Mouse (Mus musculus): Measurements from ENCODE around the gene Zfp653. TPM values are rescaled to one million over a fixed set of nuclear protein-coding genes. Genes with fewer than 3 reads are reported as not detected.

The Zfp653 gene
- polyA plus RNA-seq, 1 experiment from 2014 or later, result 7.5 TPM

GRCm38 (mm10) chr9:22030386-22030785 is 40.8 kb downstream of the Zfp653 start:
- Histone ChIP-seq H3K27ac (ENCODE audit: low read depth, low read length) (no peak overlapping the region), H3K36me3 (ENCODE audit: control insufficient read depth, insufficient read depth, low read length) (no peaks in the 10 kb centered on the region), H3K4me2 (no peak overlapping the region), H3K9me3 (ENCODE audit: control insufficient read depth, low read length) (no peaks in the 10 kb centered on the region), H3K4me3 (ENCODE audit: low read depth, low read length) (no peak overlapping the region), H3K9ac (ENCODE audit: low read depth, low read length) (no peak overlapping the region), H3K27me3 (replicated peaks; ENCODE audit: control insufficient read depth, insufficient read depth, low read length) (no peaks in the 10 kb centered on the region), H3K4me1 (replicated peaks; ENCODE audit: control insufficient read depth, insufficient read depth, low read length) (peaks cover 3% of the 10 kb centered on the region; the same call in 1 of the 2 replicates)
- DNase-seq (ENCODE audit: low spot score) (no peak), ATAC-seq (replicated peaks; ENCODE audit: low FRiP score) (no peak)
- WGBS, result 87% methylated on average over 9 of the region's 9 CpGs

- ATAC-seq (replicated peaks; ENCODE audit: low FRiP score), result no peak
- Histone ChIP-seq H3K4me3 (ENCODE audit: low read depth, low read length) (no peak overlapping the region), H3K27me3 (replicated peaks; ENCODE audit: control insufficient read depth, insufficient read depth, low read length) (no peaks in the 10 kb centered on the region), H3K36me3 (ENCODE audit: control insufficient read depth, insufficient read depth, low read length) (no peaks in the 10 kb centered on the region), H3K27ac (ENCODE audit: low read depth, low read length) (no peak overlapping the region), H3K4me1 (replicated peaks; ENCODE audit: control insufficient read depth, insufficient read depth, low read length) (peaks cover 3% of the 10 kb centered on the region; the same call in 1 of the 2 replicates), H3K9ac (ENCODE audit: low read depth, low read length) (no peak overlapping the region), H3K9me3 (ENCODE audit: control insufficient read depth, low read length) (no peaks in the 10 kb centered on the region), H3K4me2 (no peak overlapping the region)
- WGBS, result 45% methylated on average over 7 of the region's 7 CpGs
- DNase-seq (ENCODE audit: low spot score), result no peak
These were observed 42.7 kb downstream of the Zfp653 start for GRCm38 (mm10) chr9:22028467-22028866.

GRCm38 (mm10) chr9:22024592-22024991 is 46.6 kb downstream of the Zfp653 start:
- DNase-seq (ENCODE audit: low spot score) (no peak), ATAC-seq (replicated peaks; ENCODE audit: low FRiP score) (no peak; the same call in 1 of the 2 replicates)
- Histone ChIP-seq H3K36me3 (ENCODE audit: control insufficient read depth, insufficient read depth, low read length) (no peaks in the 10 kb centered on the region), H3K9me3 (ENCODE audit: control insufficient read depth, low read length) (no peaks in the 10 kb centered on the region), H3K27me3 (replicated peaks; ENCODE audit: control insufficient read depth, insufficient read depth, low read length) (no peaks in the 10 kb centered on the region), H3K4me3 (ENCODE audit: low read depth, low read length) (no peak overlapping the region), H3K27ac (ENCODE audit: low read depth, low read length) (no peak overlapping the region), H3K4me1 (replicated peaks; ENCODE audit: control insufficient read depth, insufficient read depth, low read length) (peaks cover 3% of the 10 kb centered on the region; the same call in 1 of the 2 replicates), H3K9ac (ENCODE audit: low read depth, low read length) (no peak overlapping the region), H3K4me2 (no peak overlapping the region)
- 52% methylated on average over 8 of the region's 8 CpGs for WGBS

- Histone ChIP-seq H3K4me2 (no peak overlapping the region), H3K27ac (ENCODE audit: low read depth, low read length) (no peak overlapping the region), H3K4me3 (ENCODE audit: low read depth, low read length) (no peak overlapping the region), H3K36me3 (ENCODE audit: control insufficient read depth, insufficient read depth, low read length) (peaks cover 15% of the 10 kb centered on the region), H3K9me3 (ENCODE audit: control insufficient read depth, low read length) (no peaks in the 10 kb centered on the region), H3K27me3 (replicated peaks; ENCODE audit: control insufficient read depth, insufficient read depth, low read length) (no peaks in the 10 kb centered on the region), H3K4me1 (replicated peaks; ENCODE audit: control insufficient read depth, insufficient read depth, low read length) (no peaks in the 10 kb centered on the region; the same call in 1 of the 2 replicates), H3K9ac (ENCODE audit: low read depth, low read length) (no peak overlapping the region)
- 73% methylated on average over 7 of the region's 7 CpGs for WGBS
- ATAC-seq (replicated peaks; ENCODE audit: low FRiP score) (no peak), DNase-seq (ENCODE audit: low spot score) (no peak)
These were observed 53.9 kb downstream of the Zfp653 start for GRCm38 (mm10) chr9:22017208-22017825.

- no peak overlapping the region for H3K4me2 ChIP-seq
- H3K9ac ChIP-seq (ENCODE audit: low read depth, low read length), result no peak overlapping the region
- no peak for ATAC-seq (replicated peaks; ENCODE audit: low FRiP score)
- 69% methylated on average over 10 of the region's 10 CpGs for WGBS
- H3K27me3 ChIP-seq (replicated peaks; ENCODE audit: control insufficient read depth, insufficient read depth, low read length), result no peaks in the 10 kb centered on the region
- H3K4me3 ChIP-seq (ENCODE audit: low read depth, low read length), result no peak overlapping the region
- no peak overlapping the region for H3K27ac ChIP-seq (ENCODE audit: low read depth, low read length)
- H3K36me3 ChIP-seq (ENCODE audit: control insufficient read depth, insufficient read depth, low read length), result peaks cover 26% of the 10 kb centered on the region
- H3K9me3 ChIP-seq (ENCODE audit: control insufficient read depth, low read length), result no peaks in the 10 kb centered on the region
- DNase-seq (ENCODE audit: low spot score), result no peak
- H3K4me1 ChIP-seq (replicated peaks; ENCODE audit: control insufficient read depth, insufficient read depth, low read length), result no peaks in the 10 kb centered on the region; the same call in 1 of the 2 replicates
These were observed 54.9 kb downstream of the Zfp653 start for GRCm38 (mm10) chr9:22016245-22016644.

- WGBS, result 92% methylated on average over 13 of the region's 13 CpGs
These were observed 58.4 kb downstream of the Zfp653 start for GRCm38 (mm10) chr9:22012731-22013130.

GRCm38 (mm10) chr9:22011055-22011454 is 60.1 kb downstream of the Zfp653 start:
- DNase-seq (ENCODE audit: low spot score) (no peak), ATAC-seq (replicated peaks; ENCODE audit: low FRiP score) (no peak)
- Histone ChIP-seq H3K27me3 (replicated peaks; ENCODE audit: control insufficient read depth, insufficient read depth, low read length) (no peaks in the 10 kb centered on the region), H3K27ac (ENCODE audit: low read depth, low read length) (no peak overlapping the region), H3K36me3 (ENCODE audit: control insufficient read depth, insufficient read depth, low read length) (peaks cover 67% of the 10 kb centered on the region), H3K4me2 (no peak overlapping the region), H3K9me3 (ENCODE audit: control insufficient read depth, low read length) (no peaks in the 10 kb centered on the region), H3K4me3 (ENCODE audit: low read depth, low read length) (no peak overlapping the region), H3K9ac (ENCODE audit: low read depth, low read length) (no peak overlapping the region), H3K4me1 (replicated peaks; ENCODE audit: control insufficient read depth, insufficient read depth, low read length) (no peaks in the 10 kb centered on the region; the same call in 1 of the 2 replicates)
- WGBS, result 67% methylated on average over 5 of the region's 5 CpGs

More at GRCm38 (mm10) chr9:22012731-22013130, 58.4 kb downstream of the Zfp653 start:
- Histone ChIP-seq H3K9ac (ENCODE audit: low read depth, low read length) (no peak overlapping the region), H3K4me3 (ENCODE audit: low read depth, low read length) (no peak overlapping the region), H3K4me2 (no peak overlapping the region), H3K9me3 (ENCODE audit: control insufficient read depth, low read length) (no peaks in the 10 kb centered on the region), H3K4me1 (replicated peaks; ENCODE audit: control insufficient read depth, insufficient read depth, low read length) (no peaks in the 10 kb centered on the region; the same call in 1 of the 2 replicates), H3K36me3 (ENCODE audit: control insufficient read depth, insufficient read depth, low read length) (peaks cover 55% of the 10 kb centered on the region), H3K27me3 (replicated peaks; ENCODE audit: control insufficient read depth, insufficient read depth, low read length) (no peaks in the 10 kb centered on the region), H3K27ac (ENCODE audit: low read depth, low read length) (no peak overlapping the region)
- ATAC-seq (replicated peaks; ENCODE audit: low FRiP score) (no peak), DNase-seq (ENCODE audit: low spot score) (no peak)
